Mouse (Mus musculus) MEL-GATA-1-ER (cell line): ENCODE data around the gene Ywhab.

ENCODE experiments used
- DNase-seq: peaks from one replicate; pipeline ENCODE4 v3.0.0-alpha.2; 2012; ENCODE audit warnings: low read depth; ENCODE audit errors: extremely low read depth

Ywhab gene

DNA sequence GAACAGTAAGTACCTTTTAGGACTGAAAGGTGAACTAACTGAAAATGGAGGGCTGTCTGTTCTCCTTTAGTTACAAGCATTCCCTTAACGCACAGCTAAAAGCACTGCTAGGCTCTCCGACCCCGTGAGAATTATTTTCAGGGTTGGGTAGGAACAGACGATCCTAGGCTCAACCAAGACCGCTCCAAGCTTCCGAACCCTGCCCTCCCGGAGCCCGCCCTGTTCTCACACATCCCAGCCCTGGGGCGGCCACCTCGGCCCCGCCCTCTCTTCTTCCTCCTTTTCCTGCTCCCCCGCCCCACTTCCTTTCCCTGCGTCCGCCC, at the start of gene Ywhab:
TSS of gene Ywhab (plus strand) at position 307 of the 323 bp plus-strand sequence.
- DNase-seq: no peak

DNA sequence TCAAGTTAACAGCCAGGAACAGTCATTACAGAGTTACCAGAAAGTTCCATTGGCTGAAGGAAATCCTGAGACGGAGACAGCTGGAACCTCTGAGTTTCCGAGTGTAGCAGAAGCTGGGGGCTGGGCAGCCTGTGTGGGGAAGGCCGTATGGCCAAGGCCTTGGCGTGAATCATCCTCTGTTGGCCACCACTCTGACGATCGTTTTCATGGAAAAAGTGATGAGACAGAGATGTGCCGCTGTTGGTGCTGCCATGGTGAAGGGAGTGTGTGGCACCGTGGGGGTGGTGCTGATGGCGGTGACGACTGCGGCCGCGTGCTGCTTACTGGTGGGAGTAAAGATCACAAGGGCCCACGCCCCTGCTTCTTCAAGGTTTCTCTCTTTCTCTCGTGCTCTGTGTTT, 48.5 kb upstream of the Ywhab start:
- DNase-seq: no peak

GRCm38 (mm10) chr2:163947976-163948375, 46.8 kb upstream of the Ywhab start:
- no peak for DNase-seq

DNA sequence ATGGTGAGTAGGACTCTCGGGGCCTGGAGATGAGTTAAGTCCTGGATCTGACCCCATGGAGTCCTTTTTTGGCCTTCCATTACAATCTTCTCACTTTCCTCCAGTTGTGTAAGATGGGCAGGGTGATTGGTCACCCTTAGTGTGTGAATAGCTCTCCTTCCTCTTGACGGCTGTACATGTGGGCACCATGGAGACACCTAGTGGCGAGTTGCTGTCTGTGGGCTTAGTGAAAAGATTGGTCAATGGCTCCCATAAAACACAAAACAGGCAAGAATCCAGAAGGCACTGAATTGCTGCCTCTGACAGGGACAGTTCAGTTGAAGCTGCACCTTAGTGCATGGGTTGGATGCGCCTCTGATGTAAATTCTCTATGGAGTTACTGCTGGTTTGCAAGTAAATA, 43.0 kb upstream of the Ywhab start:
- DNase-seq: peak; percentile 14

GRCm38 (mm10) chr2:163953622-163954310, 41.0 kb upstream of the Ywhab start:
- no peak for DNase-seq

- DNase-seq: no peak
Observed at GRCm38 (mm10) chr2:163964606-163965560, 29.9 kb upstream of the Ywhab start.

GRCm38 (mm10) chr2:163965706-163966105, 29.1 kb upstream of the Ywhab start:
- DNase-seq: no peak

DNA sequence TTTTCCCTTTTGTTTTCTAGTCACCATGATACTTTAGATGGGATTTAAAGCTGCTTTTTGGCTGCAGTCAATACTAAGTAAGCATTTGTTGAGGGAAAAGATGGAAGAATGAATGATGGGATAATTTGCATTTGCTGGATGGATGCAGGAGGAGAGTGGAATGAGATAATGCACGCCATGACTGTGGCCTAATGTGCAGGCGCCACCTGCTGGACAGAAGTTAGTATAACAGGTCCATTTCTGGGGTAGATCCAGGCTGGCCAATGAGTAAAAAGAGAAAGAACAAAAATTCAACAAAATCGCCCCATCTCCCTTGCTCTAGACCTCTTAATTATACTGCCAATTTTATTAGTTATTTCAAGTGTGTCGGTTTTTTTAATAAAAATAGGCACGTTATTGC, 26.2 kb upstream of the Ywhab start:
- DNase-seq: no peak

- no peak for DNase-seq
Observed at GRCm38 (mm10) chr2:163970326-163970725, 24.4 kb upstream of the Ywhab start.

DNA sequence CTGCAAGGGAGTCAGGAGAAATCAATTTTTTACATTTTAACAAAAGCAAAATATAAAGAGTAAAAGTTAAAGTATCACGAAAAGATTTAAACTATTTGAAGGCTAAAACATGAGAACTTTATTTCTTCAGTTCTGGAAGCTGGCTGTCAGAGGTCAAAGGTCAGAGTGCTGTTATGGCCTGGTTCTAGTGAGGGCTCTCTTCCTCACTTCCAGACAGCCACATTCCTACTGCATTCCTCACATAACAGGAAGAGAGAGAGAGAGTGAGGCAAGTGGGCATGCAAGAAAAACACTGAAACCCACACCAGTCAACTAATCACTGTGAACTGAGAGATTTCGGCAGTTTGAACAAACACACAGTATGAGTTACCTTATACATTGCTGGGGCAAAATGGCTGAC, 20.7 kb upstream of the Ywhab start:
- no peak for DNase-seq

DNA sequence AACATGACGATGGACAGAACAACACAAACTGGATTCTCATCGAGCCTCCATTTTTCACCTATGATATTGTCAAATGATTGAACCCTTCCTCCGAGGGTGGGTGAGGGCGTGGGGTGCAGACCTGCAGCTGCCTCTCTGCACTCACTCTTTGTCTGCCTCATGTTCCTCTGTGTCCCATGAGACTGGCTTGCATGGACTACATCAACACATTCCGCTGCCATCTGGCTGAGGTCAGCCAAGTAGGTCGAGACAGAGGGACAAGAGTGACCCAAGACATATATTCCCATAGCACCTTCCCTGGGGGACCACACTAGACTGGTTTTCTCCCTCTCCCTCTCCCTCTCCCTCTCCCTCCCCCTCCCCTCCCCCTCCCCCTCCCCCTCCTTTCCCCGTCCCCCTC, 18.3 kb upstream of the Ywhab start:
- DNase-seq: no peak

GRCm38 (mm10) chr2:163987233-163987632, 7.5 kb upstream of the Ywhab start:
- peak; percentile 45 for DNase-seq

GRCm38 (mm10) chr2:163992871-163993270, 1.9 kb upstream of the Ywhab start:
- no peak for DNase-seq

- DNase-seq: peak; percentile 97
Observed at GRCm38 (mm10) chr2:163994977-163995862, 460 bp downstream of the Ywhab start.

DNA sequence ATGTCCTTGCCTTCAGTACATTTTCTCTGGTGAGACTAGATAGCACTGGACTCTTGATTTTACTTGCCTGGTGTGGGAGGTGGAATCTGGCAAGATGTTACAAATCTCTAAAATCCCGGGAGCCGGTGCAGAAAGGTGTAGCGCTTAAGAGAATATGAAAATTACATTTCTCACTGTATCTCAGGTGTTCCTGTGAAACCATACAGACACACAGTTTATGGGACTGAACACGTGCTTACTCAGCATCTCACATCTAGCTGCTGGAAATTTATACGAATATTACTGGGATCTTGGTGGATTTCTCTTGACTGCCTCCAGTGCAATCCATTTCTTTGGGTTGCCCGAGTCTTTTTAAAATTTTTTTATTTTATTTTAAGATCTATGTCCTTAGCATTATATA, 1.5 kb downstream of the Ywhab start:
- DNase-seq: no peak

DNA sequence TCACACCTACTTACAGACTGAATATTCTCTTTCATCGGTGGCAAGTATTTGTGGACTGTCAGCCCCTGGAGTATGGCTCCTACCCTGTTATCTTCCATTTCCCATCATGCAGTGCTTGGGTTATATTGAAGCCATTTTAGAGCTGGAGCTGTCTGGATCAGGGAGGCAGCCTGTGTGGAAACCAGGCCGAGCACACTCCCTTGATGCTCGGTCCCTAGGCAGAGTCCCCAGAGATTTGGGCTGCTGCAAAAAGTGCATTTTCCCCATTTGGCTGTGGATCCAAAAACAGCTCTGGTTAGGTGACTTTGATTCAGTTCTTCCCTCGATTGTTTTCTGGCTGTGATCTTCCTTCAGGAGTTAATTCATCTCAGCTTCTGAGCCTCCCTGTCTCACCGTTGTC, 2.1 kb downstream of the Ywhab start:
- DNase-seq: no peak

GRCm38 (mm10) chr2:163998981-163999380, 4.2 kb downstream of the Ywhab start:
- DNase-seq: no peak

- no peak for DNase-seq
Observed at GRCm38 (mm10) chr2:164002637-164003036, 7.9 kb downstream of the Ywhab start.

DNA sequence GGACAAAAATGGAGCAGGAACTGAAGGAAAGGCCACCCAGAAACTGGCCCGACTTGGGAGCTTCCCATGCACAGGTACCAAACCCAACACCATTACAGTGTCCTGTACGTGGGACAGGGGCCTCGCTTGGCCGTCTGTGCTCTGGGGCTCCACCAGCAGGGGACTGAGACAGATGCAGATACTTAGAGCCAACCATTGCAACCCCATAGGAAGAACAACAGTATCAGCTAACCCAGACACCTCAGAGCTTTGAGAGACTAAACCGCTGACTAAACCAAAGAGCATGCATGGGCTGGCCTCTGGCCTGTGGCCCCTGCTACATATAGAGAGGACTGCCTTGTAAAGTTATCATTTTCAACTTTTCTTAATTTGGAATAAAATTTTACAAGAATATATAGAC, 9.7 kb downstream of the Ywhab start:
- no peak for DNase-seq

DNA sequence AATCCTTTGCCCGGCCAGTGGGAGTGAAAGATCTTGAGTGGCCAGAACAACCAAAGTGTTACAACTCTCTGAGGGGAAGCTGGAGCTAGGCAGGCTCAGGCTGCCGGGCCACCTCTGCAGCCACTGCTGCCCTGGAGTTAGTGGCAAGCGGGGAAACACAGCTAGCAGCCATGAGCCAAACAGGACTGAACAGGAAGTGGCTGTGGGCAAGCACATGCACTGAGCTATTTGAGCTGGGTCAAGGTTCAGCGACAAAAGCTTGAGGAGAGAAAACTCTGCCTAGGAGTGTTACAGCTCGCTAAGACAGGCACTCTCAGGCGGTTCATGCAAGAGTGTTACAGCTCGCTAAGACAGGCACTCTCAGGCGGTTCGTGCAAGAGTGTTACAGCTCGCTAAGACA, 12.2 kb downstream of the Ywhab start:
- no peak for DNase-seq

- DNase-seq: no peak
Observed at GRCm38 (mm10) chr2:164007547-164007946, 12.8 kb downstream of the Ywhab start.
